Mouse (Mus musculus): ENCODE data around the gene Uxs1. TPM values are rescaled to one million over a fixed set of nuclear protein-coding genes. Genes with fewer than 3 reads are reported as not detected.

Uxs1 gene
- polyA plus RNA-seq, 1 experiment from 2014 or later: 20.2 TPM

DNA sequence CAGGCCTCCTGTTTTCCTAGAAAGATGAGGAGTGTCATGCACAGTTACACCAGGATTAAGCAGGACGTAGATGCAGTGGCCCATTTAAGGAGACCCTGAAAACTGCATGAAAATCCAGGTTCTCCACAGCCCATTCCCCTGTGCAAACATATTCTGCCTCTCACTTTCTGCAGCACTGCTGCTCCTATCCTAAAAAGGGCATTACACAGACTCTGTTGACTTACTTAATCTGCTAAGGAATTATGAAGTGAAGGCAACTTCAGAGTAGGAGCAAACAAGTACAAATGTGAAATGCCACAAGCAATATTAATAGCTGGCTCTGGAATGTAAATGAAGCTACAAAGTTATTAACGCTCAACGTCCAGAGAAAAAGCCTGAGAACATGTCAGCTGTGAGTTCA lies 45.9 kb downstream of the Uxs1 start:
- 34% methylated on average over 3 of the region's 3 CpGs for WGBS
- H3K4me3 ChIP-seq (ENCODE audit: low read depth, low read length): no peak overlapping the region
- peak overlapping the region; percentile 92 for H3K27ac ChIP-seq (replicated peaks)
- H3K36me3 ChIP-seq (ENCODE audit: control insufficient read depth, insufficient read depth, low read length): peaks cover 9% of the 10 kb centered on the region; the same call in 1 of the 2 replicates
- no peak overlapping the region for H3K4me2 ChIP-seq (replicated peaks; ENCODE audit: low read depth)
- H3K9me3 ChIP-seq (ENCODE audit: control insufficient read depth, low read length): no peaks in the 10 kb centered on the region
- no peaks in the 10 kb centered on the region for H3K27me3 ChIP-seq (ENCODE audit: control insufficient read depth, insufficient read depth, low read length)
- no peak overlapping the region for H3K9ac ChIP-seq (ENCODE audit: low read length)
- H3K4me1 ChIP-seq (replicated peaks; ENCODE audit: control insufficient read depth, insufficient read depth): no peaks in the 10 kb centered on the region
- peak; percentile 67; the same call in 1 of the 2 replicates for ATAC-seq (ENCODE audit: low FRiP score, low TSS enrichment)
- no peak for DNase-seq (ENCODE audit: low spot score)
- no peak for TF ChIP-seq CTCF (IDR thresholded peaks at IDR 0.05; ENCODE audit: low read depth)
- peak; percentile 46 for TF ChIP-seq EP300 (optimal IDR thresholded peaks at IDR 0.05)

DNA sequence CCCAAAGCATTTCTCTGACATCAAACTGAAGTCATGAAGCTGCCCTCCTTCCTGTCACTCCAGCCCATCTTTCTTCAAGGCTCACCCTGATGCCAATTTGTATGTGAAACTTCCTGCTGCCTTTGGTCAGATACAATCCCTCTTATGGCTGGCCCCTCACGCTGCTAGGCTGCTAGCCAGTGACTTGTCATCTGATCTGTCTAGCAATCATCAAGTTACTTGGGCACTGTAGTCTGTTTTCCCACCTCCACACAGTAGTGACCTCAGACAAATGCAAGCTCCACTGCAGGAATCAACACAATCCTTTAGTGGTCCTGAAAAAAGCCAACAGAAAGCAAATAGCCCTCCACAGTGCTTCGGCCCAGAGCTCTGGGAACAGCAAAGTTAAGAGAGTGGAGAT lies 46.4 kb downstream of the Uxs1 start:
- no peak; the same call in 1 of the 2 replicates for ATAC-seq (ENCODE audit: low FRiP score, low TSS enrichment)
- no peaks in the 10 kb centered on the region for H3K9me3 ChIP-seq (ENCODE audit: control insufficient read depth, low read length)
- H3K4me1 ChIP-seq (replicated peaks; ENCODE audit: control insufficient read depth, insufficient read depth): no peaks in the 10 kb centered on the region
- no peak for DNase-seq (ENCODE audit: low spot score)
- no peak overlapping the region for H3K4me2 ChIP-seq (replicated peaks; ENCODE audit: low read depth)
- peaks cover 8% of the 10 kb centered on the region; the same call in 1 of the 2 replicates for H3K36me3 ChIP-seq (ENCODE audit: control insufficient read depth, insufficient read depth, low read length)
- H3K27me3 ChIP-seq (ENCODE audit: control insufficient read depth, insufficient read depth, low read length): no peaks in the 10 kb centered on the region
- H3K9ac ChIP-seq (ENCODE audit: low read length): no peak overlapping the region
- no peak overlapping the region for H3K4me3 ChIP-seq (ENCODE audit: low read depth, low read length)
- peak overlapping the region; percentile 92 for H3K27ac ChIP-seq (replicated peaks)
- WGBS: 45% methylated on average over 2 of the region's 2 CpGs
- TF ChIP-seq EP300 (optimal IDR thresholded peaks at IDR 0.05) (no peak), CTCF (IDR thresholded peaks at IDR 0.05; ENCODE audit: low read depth) (no peak)

DNA sequence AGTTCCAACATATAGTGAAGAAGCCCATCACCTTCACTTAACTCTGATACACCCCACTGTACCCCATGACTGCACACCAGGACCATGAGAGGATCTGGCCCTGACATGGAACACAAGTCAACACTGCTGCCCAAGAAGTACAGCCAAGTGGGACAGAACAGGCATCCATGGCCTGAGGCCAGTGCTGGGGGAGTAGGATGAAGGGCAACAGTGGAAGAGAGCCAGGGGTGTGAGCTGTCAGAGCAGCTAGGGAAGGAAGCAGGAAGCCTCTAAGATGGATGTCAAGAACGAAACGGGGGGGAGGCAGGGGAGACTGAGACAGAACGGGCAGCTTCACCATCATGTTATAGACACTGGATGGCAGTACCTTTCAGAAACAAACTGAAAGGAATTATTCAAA lies 51.5 kb downstream of the Uxs1 start:
- ATAC-seq (ENCODE audit: low FRiP score, low TSS enrichment) (no peak), DNase-seq (ENCODE audit: low spot score) (no peak)
- 68% methylated on average over 3 of the region's 3 CpGs for WGBS
- no peaks in the 10 kb centered on the region for H3K9me3 ChIP-seq (ENCODE audit: control insufficient read depth, low read length)
- H3K36me3 ChIP-seq (ENCODE audit: control insufficient read depth, insufficient read depth, low read length): peaks cover 4% of the 10 kb centered on the region; the same call in 1 of the 2 replicates
- H3K4me2 ChIP-seq (replicated peaks; ENCODE audit: low read depth): no peak overlapping the region
- H3K4me1 ChIP-seq (replicated peaks; ENCODE audit: control insufficient read depth, insufficient read depth): no peaks in the 10 kb centered on the region
- H3K27ac ChIP-seq (replicated peaks): no peak overlapping the region
- no peaks in the 10 kb centered on the region for H3K27me3 ChIP-seq (ENCODE audit: control insufficient read depth, insufficient read depth, low read length)
- TF ChIP-seq CTCF (IDR thresholded peaks at IDR 0.05; ENCODE audit: low read depth): no peak
- no peak for TF ChIP-seq EP300 (optimal IDR thresholded peaks at IDR 0.05)
- H3K9ac ChIP-seq (ENCODE audit: low read length): no peak overlapping the region
- no peak overlapping the region for H3K4me3 ChIP-seq (ENCODE audit: low read depth, low read length)

DNA sequence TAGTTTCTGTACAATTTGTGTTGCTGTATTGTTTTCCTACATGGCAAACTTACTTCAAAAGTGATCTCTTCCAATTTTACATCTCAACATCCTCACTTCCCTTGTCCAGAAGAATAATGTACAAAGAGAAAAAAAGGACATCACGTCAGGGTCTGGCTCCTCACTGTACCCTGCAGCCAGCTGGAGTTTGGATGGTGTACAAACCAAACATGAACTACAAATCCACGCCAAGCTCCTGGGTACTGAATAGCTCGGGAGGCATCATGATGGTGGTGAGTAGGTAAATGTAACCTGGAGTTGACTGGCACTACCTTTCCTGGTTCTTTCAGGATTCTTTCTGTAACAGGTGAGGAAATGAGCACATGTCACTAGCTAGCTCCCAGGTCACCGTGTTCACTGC lies 53.5 kb downstream of the Uxs1 start:
- no peaks in the 10 kb centered on the region for H3K9me3 ChIP-seq (ENCODE audit: control insufficient read depth, low read length)
- peaks cover 10% of the 10 kb centered on the region for H3K36me3 ChIP-seq (ENCODE audit: control insufficient read depth, insufficient read depth, low read length)
- no peak overlapping the region for H3K9ac ChIP-seq (ENCODE audit: low read length)
- H3K27ac ChIP-seq (replicated peaks): no peak overlapping the region
- TF ChIP-seq EP300 (optimal IDR thresholded peaks at IDR 0.05) (no peak), CTCF (IDR thresholded peaks at IDR 0.05; ENCODE audit: low read depth) (no peak)
- H3K4me3 ChIP-seq (ENCODE audit: low read depth, low read length): no peak overlapping the region
- no peak overlapping the region for H3K4me2 ChIP-seq (replicated peaks; ENCODE audit: low read depth)
- ATAC-seq (ENCODE audit: low FRiP score, low TSS enrichment): no peak
- no peaks in the 10 kb centered on the region for H3K27me3 ChIP-seq (ENCODE audit: control insufficient read depth, insufficient read depth, low read length)
- no peak for DNase-seq (ENCODE audit: low spot score)
- no peaks in the 10 kb centered on the region for H3K4me1 ChIP-seq (replicated peaks; ENCODE audit: control insufficient read depth, insufficient read depth)
- whole genome bisulfite sequencing: 87% methylated on average over 4 of the region's 4 CpGs

DNA sequence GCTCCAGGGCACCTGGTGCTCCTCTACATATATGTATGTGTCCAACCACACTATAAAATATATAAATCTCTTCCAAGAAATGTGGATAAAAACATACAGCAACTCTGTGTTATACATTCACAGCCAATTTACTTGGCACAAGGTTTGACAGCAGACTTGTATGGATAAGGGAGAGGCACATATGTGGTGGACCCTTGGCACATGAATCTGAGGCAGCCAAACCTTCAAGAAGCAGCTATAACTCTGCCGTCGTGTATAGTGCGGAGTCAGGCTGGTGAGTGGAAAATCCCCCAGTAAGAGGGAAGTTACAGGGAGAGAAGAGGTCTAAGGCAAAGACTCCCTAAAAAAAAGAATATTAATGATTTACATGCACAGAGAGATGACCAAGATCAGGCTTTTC lies 54.9 kb downstream of the Uxs1 start:
- no peak overlapping the region for H3K4me3 ChIP-seq (ENCODE audit: low read depth, low read length)
- H3K9me3 ChIP-seq (ENCODE audit: control insufficient read depth, low read length): no peaks in the 10 kb centered on the region
- TF ChIP-seq EP300 (optimal IDR thresholded peaks at IDR 0.05) (no peak), CTCF (IDR thresholded peaks at IDR 0.05; ENCODE audit: low read depth) (no peak)
- no peak overlapping the region for H3K27ac ChIP-seq (replicated peaks)
- H3K36me3 ChIP-seq (ENCODE audit: control insufficient read depth, insufficient read depth, low read length): peaks cover 6% of the 10 kb centered on the region; the same call in 1 of the 2 replicates
- H3K4me1 ChIP-seq (replicated peaks; ENCODE audit: control insufficient read depth, insufficient read depth): no peaks in the 10 kb centered on the region
- H3K4me2 ChIP-seq (replicated peaks; ENCODE audit: low read depth): no peak overlapping the region
- DNase-seq (ENCODE audit: low spot score) (no peak), ATAC-seq (ENCODE audit: low FRiP score, low TSS enrichment) (no peak)
- H3K9ac ChIP-seq (ENCODE audit: low read length): no peak overlapping the region
- H3K27me3 ChIP-seq (ENCODE audit: control insufficient read depth, insufficient read depth, low read length): no peaks in the 10 kb centered on the region
- 87% methylated on average over 3 of the region's 3 CpGs for WGBS

DNA sequence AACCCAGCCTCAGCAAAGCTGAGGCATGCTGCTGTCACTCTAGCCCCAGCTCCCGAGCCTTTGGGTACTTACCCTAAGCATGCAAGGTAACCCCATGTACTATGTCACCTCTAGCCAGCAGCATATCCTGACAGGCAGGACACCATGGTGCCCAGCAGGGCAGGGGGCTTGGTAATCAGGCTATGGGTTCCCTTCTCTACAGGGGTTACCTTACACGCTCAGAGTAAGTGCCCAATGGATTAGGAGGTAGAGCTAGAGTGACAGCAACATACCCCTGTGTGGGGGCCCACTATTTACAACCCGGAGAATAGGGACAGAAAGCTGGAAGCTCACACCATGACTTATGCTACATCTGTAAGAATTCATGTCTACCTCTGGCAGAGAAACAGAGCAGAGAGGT lies 57.6 kb downstream of the Uxs1 start:
- Histone ChIP-seq H3K4me2 (replicated peaks; ENCODE audit: low read depth) (no peak overlapping the region), H3K4me1 (replicated peaks; ENCODE audit: control insufficient read depth, insufficient read depth) (no peaks in the 10 kb centered on the region), H3K27ac (replicated peaks) (no peak overlapping the region), H3K9me3 (ENCODE audit: control insufficient read depth, low read length) (no peaks in the 10 kb centered on the region), H3K36me3 (ENCODE audit: control insufficient read depth, insufficient read depth, low read length) (peaks cover 6% of the 10 kb centered on the region; the same call in 1 of the 2 replicates), H3K4me3 (ENCODE audit: low read depth, low read length) (no peak overlapping the region), H3K9ac (ENCODE audit: low read length) (no peak overlapping the region), H3K27me3 (ENCODE audit: control insufficient read depth, insufficient read depth, low read length) (no peaks in the 10 kb centered on the region)
- WGBS: 83% methylated on average over 3 of the region's 3 CpGs
- ATAC-seq (ENCODE audit: low FRiP score, low TSS enrichment) (no peak), DNase-seq (ENCODE audit: low spot score) (no peak)
- TF ChIP-seq EP300 (optimal IDR thresholded peaks at IDR 0.05): no peak

All from stomach, postnatal 0 days (tissue).